Mouse (Mus musculus) small intestine, adult 2 months (tissue): ENCODE measurements at regions not wholly inside any gene's neighbourhood (a gene's known extent, or its start where the extent isn't known, plus 50 kb on each side); places are given as distances from the start of the nearest gene placed in this dataset.

ENCODE experiments used
- H3K27ac ChIP-seq: fragments of 200-500 bp; 2 replicates; pipeline ENCODE4 v1.5.1; 2012; ENCODE audit warnings: low read depth, low read length, control low read depth, inconsistent platforms; ENCODE audit not compliant: insufficient read depth
- H3K27me3 ChIP-seq: fragments of 200-500 bp; 2 replicates; pipeline ENCODE4 v1.6.1; 2012; ENCODE audit warnings: mild to moderate bottlenecking, moderate library complexity, low read length, inconsistent platforms; ENCODE audit not compliant: control insufficient read depth, insufficient read depth
- H3K36me3 ChIP-seq: fragments of 200-500 bp; 2 replicates; pipeline ENCODE4 v1.6.1; 2012; ENCODE audit warnings: mild to moderate bottlenecking, low read length, control low read depth, inconsistent platforms; ENCODE audit not compliant: control insufficient read depth, insufficient read depth
- H3K4me1 ChIP-seq: fragments of 200-500 bp; 2 replicates; pipeline ENCODE4 v1.6.1; 2012; ENCODE audit warnings: low read length, inconsistent platforms, mixed read lengths; ENCODE audit not compliant: control insufficient read depth, insufficient read depth, insufficient read length
- H3K4me3 ChIP-seq: fragments of 200-500 bp; 2 replicates; pipeline ENCODE4 v1.5.1; 2012; ENCODE audit warnings: low read depth, mild to moderate bottlenecking, control low read depth, inconsistent platforms, low read length, moderate library complexity
- CTCF ChIP-seq: fragments of 200-500 bp; IDR thresholded peaks from 2 replicates; pipeline ENCODE4 v1.5.1; 2012; ENCODE audit warnings: low read depth, mild to moderate bottlenecking, control low read depth, inconsistent platforms, low read length, moderate library complexity, mixed read lengths; ENCODE audit not compliant: insufficient replicate concordance, insufficient read length; ENCODE audit errors: extremely low read depth
- POLR2A ChIP-seq: fragments of 200-500 bp; IDR thresholded peaks from 2 replicates; pipeline ENCODE4 v1.6.1; 2012; ENCODE audit warnings: low read depth, mild to moderate bottlenecking, control low read depth, inconsistent platforms, low read length, moderate library complexity
- WGBS: fragments of 180-500 bp; shearing (Covaris S2); methylation state at CpG from one replicate; pipeline ENCODE4 v1.1.7; 2018; 5-methylcytosine and 5-hydroxymethylcytosine counted together

DNA sequence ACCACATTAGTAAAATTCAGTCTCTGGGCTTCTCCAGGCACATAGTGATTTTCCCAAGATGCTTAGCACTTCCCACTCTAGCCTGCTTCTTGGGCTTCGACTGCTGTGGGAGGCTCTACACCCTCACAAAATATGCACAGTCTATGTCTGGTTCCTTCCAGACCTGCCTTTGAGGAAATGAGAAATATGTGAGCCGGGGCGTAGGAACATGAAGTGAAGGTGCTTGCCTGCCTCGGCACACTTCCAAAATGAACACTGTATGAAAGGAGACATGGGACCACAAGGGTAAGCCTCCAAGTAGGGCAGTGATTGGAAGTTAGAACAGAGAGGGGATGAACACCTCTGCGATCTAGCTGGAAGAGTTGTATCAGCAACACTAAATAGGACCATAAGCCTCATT lies 54.5 kb downstream of the Gm10260 start:
- H3K4me3 ChIP-seq = no peak overlapping the region
- 92% methylated on average over 5 of the region's 5 CpGs for WGBS
- H3K36me3 ChIP-seq = no peaks in the 10 kb centered on the region
- H3K27me3 ChIP-seq = no peaks in the 10 kb centered on the region
- no peak overlapping the region for H3K27ac ChIP-seq
- no peaks in the 10 kb centered on the region for H3K4me1 ChIP-seq
- TF ChIP-seq CTCF = no peak
- no peak for TF ChIP-seq POLR2A

DNA sequence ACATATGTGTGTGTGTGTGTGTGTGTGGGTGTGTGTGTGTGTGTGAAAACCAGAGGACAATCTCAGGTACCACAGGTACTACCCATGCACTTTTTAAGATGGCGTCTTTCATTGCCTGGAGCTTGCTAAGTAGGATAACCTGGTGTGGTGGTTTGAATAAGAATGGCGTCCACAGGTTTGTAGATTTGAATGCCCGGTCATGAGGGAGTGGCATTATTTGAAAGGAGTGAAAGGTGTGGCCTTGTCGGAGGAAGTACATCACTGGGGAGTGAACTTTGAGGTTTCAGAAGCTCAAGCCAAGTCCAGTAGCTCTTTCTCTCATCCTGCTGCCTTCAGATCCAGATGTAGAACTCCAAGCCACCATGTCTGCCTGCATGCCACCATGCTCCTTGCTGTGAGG lies 55.9 kb downstream of the Gm10260 start:
- Histone ChIP-seq H3K36me3 (no peaks in the 10 kb centered on the region), H3K4me3 (no peak overlapping the region), H3K27ac (no peak overlapping the region), H3K4me1 (no peaks in the 10 kb centered on the region), H3K27me3 (no peaks in the 10 kb centered on the region)
- 89% methylated on average over 4 of the region's 4 CpGs for WGBS
- TF ChIP-seq POLR2A (no peak), CTCF (no peak)

- H3K4me3 ChIP-seq = no peak overlapping the region
- no peaks in the 10 kb centered on the region for H3K27me3 ChIP-seq
- 86% methylated on average over 2 of the region's 2 CpGs for WGBS
- TF ChIP-seq POLR2A = no peak
- TF ChIP-seq CTCF = no peak
- H3K36me3 ChIP-seq = no peaks in the 10 kb centered on the region
- H3K4me1 ChIP-seq = no peaks in the 10 kb centered on the region
- no peak overlapping the region for H3K27ac ChIP-seq
Measured at GRCm38 (mm10) chr13:97698967-97699366, 61.5 kb downstream of the Gm10260 start.

GRCm38 (mm10) chr13:97698317-97698716 lies 62.1 kb downstream of the Gm10260 start:
- Histone ChIP-seq H3K4me3 (no peak overlapping the region), H3K27ac (no peak overlapping the region), H3K36me3 (no peaks in the 10 kb centered on the region), H3K4me1 (no peaks in the 10 kb centered on the region), H3K27me3 (no peaks in the 10 kb centered on the region)
- 88% methylated on average over 1 of the region's 1 CpGs for WGBS
- no peak for TF ChIP-seq CTCF
- TF ChIP-seq POLR2A = no peak

DNA sequence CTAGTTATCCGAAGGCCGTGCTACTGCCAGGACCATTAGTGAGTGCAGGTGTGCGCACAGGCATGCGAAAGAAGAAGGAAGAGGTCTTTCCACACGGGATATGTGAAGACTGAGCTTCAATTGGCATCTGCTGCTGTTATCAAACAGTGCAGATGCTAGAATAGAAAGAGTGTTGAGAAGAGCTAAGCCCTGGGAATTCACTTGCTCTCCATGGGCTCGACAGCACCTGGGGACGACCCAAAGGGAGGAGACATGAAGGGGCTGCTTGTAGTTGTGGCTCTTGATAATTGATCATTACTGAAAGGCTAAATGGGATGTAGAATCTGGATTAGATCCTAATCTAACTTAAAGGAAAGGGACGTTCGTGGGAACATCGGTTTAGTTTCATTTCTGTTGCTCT lies 63.2 kb downstream of the Gm10260 start:
- H3K27ac ChIP-seq = no peak overlapping the region
- TF ChIP-seq CTCF = no peak
- no peak for TF ChIP-seq POLR2A
- H3K36me3 ChIP-seq = no peaks in the 10 kb centered on the region
- H3K27me3 ChIP-seq = no peaks in the 10 kb centered on the region
- H3K4me1 ChIP-seq = no peaks in the 10 kb centered on the region
- 83% methylated on average over 10 of the region's 10 CpGs for WGBS
- no peak overlapping the region for H3K4me3 ChIP-seq

GRCm38 (mm10) chr13:97695022-97695421 lies 65.4 kb downstream of the Gm10260 start:
- Histone ChIP-seq H3K27ac (no peak overlapping the region), H3K4me1 (no peaks in the 10 kb centered on the region), H3K36me3 (no peaks in the 10 kb centered on the region), H3K27me3 (no peaks in the 10 kb centered on the region), H3K4me3 (no peak overlapping the region)
- WGBS = 86% methylated on average over 2 of the region's 2 CpGs
- no peak for TF ChIP-seq CTCF
- TF ChIP-seq POLR2A = no peak

DNA sequence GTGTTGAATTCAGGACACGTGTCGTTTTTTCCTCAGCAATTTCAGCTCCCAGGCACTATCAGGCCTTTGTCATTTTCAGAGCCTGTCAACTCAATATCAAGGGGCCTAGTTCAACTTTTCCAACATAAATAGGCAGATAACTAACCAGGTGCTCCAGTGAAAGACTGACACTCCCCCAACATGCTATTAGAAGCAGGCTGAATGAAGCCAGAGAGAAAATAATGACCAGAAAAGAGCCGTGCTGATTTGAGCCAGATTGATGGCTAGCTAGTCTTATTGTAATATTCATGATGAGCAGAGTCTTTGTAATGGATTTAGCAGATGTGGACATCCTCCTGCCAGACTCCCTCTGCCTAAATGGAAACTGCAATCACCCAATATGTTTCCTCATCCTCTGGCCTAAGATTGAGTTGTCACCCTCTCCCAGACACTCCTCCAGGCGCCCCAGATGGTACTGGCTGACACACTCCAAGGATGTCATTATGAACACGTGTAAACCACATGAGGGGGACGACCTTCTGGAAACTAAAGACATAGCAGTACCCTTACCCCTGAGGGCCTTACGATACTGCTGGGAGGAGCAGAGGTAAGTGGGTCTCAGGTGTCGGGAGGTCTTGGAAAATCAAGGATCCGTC lies 66.0 kb downstream of the Gm10260 start:
- WGBS = 83% methylated on average over 9 of the region's 9 CpGs
- H3K4me3 ChIP-seq = no peak overlapping the region
- H3K27me3 ChIP-seq = no peaks in the 10 kb centered on the region
- H3K36me3 ChIP-seq = no peaks in the 10 kb centered on the region
- no peaks in the 10 kb centered on the region for H3K4me1 ChIP-seq
- no peak for TF ChIP-seq POLR2A
- no peak for TF ChIP-seq CTCF
- no peak overlapping the region for H3K27ac ChIP-seq

GRCm38 (mm10) chr13:97688310-97688886 lies 72.0 kb downstream of the Gm10260 start:
- WGBS = 57% methylated on average over 12 of the region's 12 CpGs
- no peaks in the 10 kb centered on the region for H3K27me3 ChIP-seq
- no peaks in the 10 kb centered on the region for H3K4me1 ChIP-seq
- TF ChIP-seq POLR2A = no peak
- no peak for TF ChIP-seq CTCF
- H3K27ac ChIP-seq = no peak overlapping the region
- H3K36me3 ChIP-seq = no peaks in the 10 kb centered on the region
- H3K4me3 ChIP-seq = no peak overlapping the region
